Mouse (Mus musculus) urinary bladder, adult 18-20 months (tissue): Measurements from ENCODE around the gene Mfsd14a.
"Not testable (repeated sequence)": the region's sequence is repeated elsewhere in the genome, so short reads cannot be mapped to it uniquely, and the experiment has no call there.

Experiments used
- DNase-seq, 2 experiments: peaks; one replicate each; pipeline ENCODE4 v3.0.0; 2022; ENCODE audit warnings: low spot score in 2 of 2, mixed read lengths in 2 of 2

Mfsd14a gene

GRCm38 (mm10) chr3:116662463-116662863 lies at the start of gene Mfsd14a:
Gene Mfsd14a, minus strand, starts transcription at chr3:116662677.
- peak; percentile 98 to 99 for DNase-seq

DNA sequence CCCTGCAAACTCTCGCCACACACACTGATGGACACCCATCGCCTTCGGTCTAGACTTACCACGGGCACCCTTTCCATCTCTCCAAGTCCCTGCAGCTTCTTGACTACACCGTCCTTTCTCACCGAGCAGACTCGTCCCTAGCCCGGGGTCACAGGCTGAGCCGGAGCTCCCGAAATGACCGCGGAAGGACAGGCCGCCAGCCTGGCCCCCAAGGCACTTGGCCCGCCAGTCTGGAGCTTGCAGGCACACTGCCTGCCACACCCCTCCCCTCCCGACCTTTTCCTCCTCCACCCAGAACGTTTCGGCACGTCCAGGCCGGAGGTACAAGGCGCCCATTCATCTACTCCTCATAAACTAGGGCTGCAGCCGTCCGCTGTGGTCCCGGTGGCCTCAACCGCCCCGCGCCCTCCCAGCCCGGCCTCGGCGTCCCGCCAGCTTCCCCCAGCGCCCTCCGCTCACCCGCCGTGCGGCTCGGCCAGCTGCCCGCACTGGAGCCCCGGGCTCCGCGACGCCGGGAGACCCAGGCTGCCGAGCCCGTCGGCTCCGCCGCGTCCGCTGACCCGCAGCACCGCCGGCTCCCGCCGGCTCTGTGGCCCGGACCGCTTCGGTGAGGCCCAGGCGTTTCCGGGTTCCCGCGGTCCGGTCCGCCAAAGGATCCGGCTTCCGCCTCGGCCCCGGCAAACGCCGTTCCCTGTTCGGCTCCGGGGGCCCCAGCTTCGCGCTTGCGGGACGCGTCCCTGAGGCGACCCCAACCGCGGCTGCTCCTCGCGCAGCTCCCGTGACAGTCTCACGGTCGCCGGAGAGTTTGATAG lies 49.4 kb upstream of the Mfsd14a start:
- DNase-seq: peak; percentile 68 to 85

DNA sequence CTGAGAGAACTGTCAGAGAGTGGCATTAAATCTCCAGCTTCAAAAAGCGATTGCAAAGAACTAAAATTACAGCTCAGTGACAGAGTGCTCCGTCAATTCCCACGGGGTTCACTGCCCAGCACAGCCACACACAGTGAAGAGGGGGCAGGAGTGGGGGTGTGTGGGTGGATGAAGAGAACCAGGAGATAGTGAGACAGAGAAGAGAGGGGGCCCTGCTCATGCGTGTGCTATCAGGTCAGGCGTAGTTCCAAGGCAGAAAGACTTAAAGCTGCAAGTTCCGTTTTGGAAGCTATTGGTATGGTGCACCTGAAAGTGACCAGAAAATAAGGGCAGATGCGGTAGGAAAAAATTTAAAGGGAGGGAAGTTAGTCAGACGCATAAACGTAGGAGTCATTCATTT lies 48.5 kb upstream of the Mfsd14a start:
- no peak for DNase-seq

DNA sequence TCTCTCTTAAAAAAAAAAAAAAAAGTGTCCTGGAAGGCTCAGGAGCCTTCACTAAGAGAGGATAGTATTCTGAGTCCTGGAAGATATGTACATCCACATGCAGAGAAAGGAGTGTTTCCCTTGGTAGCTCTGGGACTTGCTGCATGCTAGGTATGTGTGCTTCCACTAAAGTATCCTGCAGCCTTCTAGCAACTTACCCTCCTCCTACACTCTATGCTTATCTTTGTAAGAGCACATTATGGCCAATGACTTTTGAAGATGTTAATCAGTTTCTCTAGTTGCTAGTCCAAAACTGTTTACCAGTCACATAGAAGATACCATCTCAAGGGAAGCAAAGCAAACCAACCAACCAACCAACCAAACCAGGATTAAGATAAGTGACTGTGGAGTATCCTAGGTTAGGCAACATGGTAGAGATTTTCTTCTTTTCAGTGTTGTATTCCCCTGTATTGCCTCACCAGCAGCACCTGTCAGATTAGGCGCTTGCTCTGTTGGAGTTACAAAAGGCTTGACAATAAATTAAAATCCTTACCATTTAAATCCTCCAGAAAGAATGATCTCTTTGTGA lies 43.2 kb upstream of the Mfsd14a start:
- DNase-seq: no peak

GRCm38 (mm10) chr3:116703835-116704234 lies 41.4 kb upstream of the Mfsd14a start:
- no peak for DNase-seq

GRCm38 (mm10) chr3:116702647-116703272 lies 40.3 kb upstream of the Mfsd14a start:
- no peak for DNase-seq

DNA sequence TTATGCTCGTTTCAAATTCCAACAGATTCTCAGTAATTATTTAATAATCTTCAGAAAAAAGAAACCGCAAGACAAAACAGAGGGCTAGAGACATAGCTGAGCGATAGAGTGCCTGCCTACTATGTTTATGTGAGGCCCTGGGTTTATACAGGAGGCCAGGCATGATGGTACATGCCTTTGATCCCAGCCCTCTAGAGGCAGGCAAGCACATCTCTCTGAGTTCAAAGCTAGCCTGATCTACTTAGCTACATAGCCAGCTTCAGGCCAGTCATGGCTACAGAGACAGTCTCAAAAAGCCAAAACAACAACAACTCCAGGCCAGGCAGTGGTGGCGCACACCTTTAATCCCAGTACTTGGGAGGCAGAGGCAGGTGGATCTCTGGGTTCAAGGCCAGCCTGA lies 39.1 kb upstream of the Mfsd14a start:
- DNase-seq: no peak

GRCm38 (mm10) chr3:116698786-116699185 lies 36.3 kb upstream of the Mfsd14a start:
- DNase-seq: no peak

DNA sequence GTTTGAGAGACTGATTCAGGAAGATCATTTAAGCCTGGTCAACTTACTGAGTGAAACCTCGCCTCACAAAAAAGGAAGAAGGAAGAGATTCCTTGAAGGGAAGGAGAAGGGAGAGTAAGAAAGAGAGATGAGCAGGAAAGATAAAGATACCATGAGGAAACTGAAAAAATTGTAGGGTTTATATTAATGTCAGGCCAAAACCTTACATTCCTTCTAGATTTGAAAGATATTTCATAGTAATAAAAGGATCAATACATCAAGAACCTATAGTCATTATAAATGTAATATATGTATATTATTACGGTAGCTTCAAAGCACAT lies 33.1 kb upstream of the Mfsd14a start:
- DNase-seq: no peak

DNA sequence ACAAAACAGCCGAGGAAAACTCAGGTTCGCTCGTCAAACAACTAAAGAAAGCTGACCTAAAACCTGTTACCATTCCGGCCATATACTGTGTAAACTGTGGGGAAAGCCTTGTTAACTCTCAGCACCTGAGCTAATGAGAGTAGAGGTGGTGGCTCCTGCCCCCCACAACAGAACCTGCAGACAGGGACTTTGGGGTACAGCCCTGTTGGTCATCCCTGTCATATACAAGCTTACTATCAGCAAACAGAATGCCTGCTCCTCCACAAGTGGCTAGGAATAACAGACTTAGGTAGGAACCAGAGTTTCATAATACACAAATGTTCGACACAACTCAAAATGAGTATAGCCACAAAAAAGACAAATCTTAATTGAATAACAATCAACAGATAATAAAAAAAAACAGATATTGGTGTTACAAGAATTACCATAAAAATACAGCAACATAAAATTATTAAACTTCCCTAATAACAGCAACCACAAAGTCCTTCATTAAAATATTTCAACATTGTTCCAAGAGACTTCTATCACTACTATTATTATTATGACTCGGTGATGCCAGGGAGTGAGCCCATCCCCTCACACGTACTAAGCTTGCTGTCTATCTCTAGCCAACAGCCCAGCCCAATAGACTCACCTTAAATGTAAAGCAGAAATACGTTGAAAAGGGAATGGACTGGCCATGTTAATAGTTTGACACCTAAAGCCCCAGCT lies 32.6 kb upstream of the Mfsd14a start:
- DNase-seq: no peak

DNA sequence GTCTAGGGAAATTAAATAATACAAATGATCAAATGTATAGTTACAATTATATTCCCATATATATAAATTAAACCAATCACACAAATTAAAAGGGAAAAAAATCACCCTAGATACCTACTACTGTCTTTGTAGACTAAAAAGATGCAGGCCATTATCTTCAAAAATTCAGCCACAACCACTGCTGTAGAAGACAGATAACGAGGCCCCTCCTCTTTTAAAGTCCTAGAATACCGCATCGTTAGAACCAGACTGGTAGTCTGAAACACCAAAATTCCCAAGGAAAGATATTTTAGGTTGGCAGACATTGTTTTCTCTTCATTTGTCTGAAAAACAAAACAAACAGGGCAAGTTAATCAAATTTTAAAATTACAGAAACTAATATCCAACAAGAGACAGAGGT lies 31.8 kb upstream of the Mfsd14a start:
- DNase-seq: no peak

- DNase-seq: no peak
Measured at GRCm38 (mm10) chr3:116681160-116681559, 18.7 kb upstream of the Mfsd14a start, which contains the start of gene Gm43191. Gene Gm43191, minus strand, starts transcription at chr3:116681260.

GRCm38 (mm10) chr3:116664281-116664680 lies 1.8 kb upstream of the Mfsd14a start:
- DNase-seq: not testable (repeated sequence)

GRCm38 (mm10) chr3:116661870-116662414 lies 535 bp downstream of the Mfsd14a start:
- no peak for DNase-seq

DNA sequence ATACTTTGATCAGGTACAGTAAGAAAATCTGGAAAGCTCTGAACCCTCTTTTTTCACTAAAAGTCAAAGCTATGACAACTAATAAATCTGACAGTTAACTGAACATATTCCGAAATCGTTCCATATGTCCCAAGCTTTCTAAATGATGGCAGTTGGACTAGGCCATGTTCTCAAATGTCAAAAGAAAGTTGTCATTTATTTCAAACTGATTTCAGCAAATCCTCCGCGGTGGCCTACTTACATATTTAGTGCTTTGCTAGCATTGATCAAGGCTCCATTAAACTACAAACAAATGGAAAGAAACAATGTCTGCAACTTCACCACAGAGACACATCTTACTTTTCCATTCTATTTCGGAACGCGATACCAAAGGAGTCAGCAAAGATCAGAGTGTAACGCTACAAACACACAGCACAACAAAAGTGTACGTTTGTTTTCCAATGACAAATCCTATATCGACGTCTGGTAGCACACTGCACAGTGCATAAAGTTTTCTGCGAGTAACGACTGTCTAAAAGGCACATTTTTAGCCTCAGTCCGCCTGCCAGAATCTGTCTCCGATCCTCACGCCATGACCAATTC lies 1.1 kb downstream of the Mfsd14a start:
- DNase-seq: no peak

- DNase-seq: no peak
Measured at GRCm38 (mm10) chr3:116659856-116660430, 2.5 kb downstream of the Mfsd14a start.

DNA sequence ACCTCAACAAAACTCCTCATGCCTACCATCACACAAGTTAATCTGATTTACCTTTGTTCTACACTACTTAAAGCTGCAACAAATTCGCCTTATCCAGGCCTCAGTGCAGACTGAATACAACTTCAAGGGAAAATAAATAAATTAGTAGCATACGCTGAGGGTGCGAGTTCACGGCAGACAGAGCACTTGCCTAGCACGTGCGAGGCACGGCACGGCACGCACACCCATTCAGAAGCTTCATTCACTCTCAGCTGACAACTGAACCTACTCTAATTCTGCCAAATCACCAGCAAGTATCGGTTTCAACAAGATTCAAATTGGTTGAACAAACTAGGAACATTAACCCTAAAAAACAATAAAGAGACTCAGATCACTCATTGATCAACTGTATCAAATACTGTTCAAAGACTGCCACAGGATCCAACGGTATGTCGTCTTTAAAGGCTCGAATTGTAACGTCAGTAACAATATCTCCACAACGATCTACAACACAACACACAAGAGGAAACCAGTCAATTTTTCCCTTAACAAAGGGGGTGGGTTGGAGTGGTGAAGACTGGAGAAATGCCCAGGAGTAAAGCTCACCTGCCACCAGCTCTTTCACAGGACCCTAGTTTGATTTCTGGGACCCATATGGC lies 3.4 kb downstream of the Mfsd14a start:
- no peak for DNase-seq

DNA sequence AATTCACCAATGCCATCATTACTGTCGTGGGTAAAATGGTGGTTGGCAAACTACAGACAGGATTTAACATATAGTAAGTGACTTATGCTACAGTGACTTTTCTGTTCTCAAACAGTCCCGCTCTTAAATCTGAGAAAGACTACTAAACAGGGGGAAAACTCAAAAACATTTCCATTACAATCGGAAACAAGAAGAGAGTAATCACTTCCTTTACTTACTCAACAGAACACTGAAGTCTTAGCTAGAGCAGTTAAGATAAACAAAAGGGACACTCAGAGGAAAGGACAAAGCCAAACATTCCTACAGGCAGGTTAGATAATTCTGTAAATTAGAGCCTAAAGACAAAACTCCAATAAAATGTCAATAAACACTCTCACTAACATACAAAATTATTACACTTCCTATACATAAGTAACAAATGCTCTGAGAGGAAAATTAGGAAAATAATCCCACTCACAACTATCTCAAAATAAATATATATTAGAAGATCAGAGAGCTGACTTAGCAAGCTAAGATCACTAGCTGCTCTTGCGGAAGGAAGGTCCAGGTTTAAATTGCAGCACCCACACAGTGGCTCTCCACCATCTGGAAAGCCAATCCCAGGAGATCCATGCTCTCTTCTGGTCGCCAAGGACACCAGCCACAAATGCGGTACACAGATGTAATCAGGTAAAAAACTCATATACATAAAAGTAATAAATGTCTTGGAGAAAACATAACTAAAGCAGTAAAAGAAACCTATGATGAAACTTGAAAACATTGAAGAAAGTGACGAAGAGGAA lies 6.1 kb downstream of the Mfsd14a start:
- DNase-seq: no peak

- DNase-seq: not testable (repeated sequence)
Measured at GRCm38 (mm10) chr3:116654051-116654450, 8.4 kb downstream of the Mfsd14a start.
